Mouse (Mus musculus) forebrain, embryonic 15.5 days (tissue): ENCODE data around the gene Lrrc30. TPM values are rescaled to one million over a fixed set of nuclear protein-coding genes. Genes with fewer than 3 reads are reported as not detected.
A peak's percentile ranks its signal among the peaks of the same experiment; 100 is the strongest.

ENCODE experiments used
- ATAC-seq: fragments of 200-750 bp; cut with Nextera tagmentation; replicated peaks from 2 replicates; pipeline ENCODE4 v1.8.0; 2017; ENCODE audit warnings: mild to moderate bottlenecking, moderate TSS enrichment, moderate library complexity
- H3K27ac ChIP-seq: fragments of 300-500 bp; sonication (generic); replicated peaks from 2 replicates; pipeline ENCODE4 v1.5.1; 2015; ENCODE audit warnings: mild to moderate bottlenecking, inconsistent platforms
- H3K27me3 ChIP-seq: fragments of 300-500 bp; sonication (generic); 2 replicates; pipeline ENCODE4 v1.6.1; 2015; ENCODE audit warnings: inconsistent platforms
- H3K36me3 ChIP-seq: fragments of 300-500 bp; sonication (generic); 2 replicates; pipeline ENCODE4 v1.6.1; 2015; ENCODE audit warnings: mild to moderate bottlenecking, inconsistent platforms
- H3K4me1 ChIP-seq: fragments of 300-500 bp; sonication (generic); 2 replicates; pipeline ENCODE4 v1.6.1; 2015; ENCODE audit warnings: inconsistent platforms
- H3K4me2 ChIP-seq: fragments of 300-500 bp; sonication (generic); replicated peaks from 2 replicates; pipeline ENCODE4 v1.6.1; 2015; ENCODE audit warnings: mild to moderate bottlenecking, inconsistent platforms
- H3K4me3 ChIP-seq: fragments of 300-500 bp; sonication (generic); 2 replicates; pipeline ENCODE4 v1.5.1; 2015; ENCODE audit warnings: mild to moderate bottlenecking, inconsistent platforms
- H3K9ac ChIP-seq: fragments of 300-500 bp; sonication (generic); replicated peaks from 2 replicates; pipeline ENCODE4 v1.6.1; 2015; ENCODE audit warnings: mild to moderate bottlenecking, inconsistent platforms
- H3K9me3 ChIP-seq: fragments of 300-500 bp; sonication (generic); 2 replicates; pipeline ENCODE4 v1.6.1; 2016; ENCODE audit warnings: inconsistent platforms
- WGBS: fragments of 180-500 bp; shearing (Covaris S2); methylation state at CpG from one replicate; pipeline ENCODE4 v1.1.7; 2015; ENCODE audit warnings: mixed read lengths; 5-methylcytosine and 5-hydroxymethylcytosine counted together
- polyA plus RNA-seq: library from polyadenylated mRNA; unstranded; fragments of >200 nt; fragmentation: Nextera tagmentation; extraction: Ambion mirVana; gene quantifications from 2 replicates; pipeline ENCODE4 v1.2.1, GENCODE M21; 2015

Gene Lrrc30
- not detected in 2 replicates for polyA plus RNA-seq

DNA sequence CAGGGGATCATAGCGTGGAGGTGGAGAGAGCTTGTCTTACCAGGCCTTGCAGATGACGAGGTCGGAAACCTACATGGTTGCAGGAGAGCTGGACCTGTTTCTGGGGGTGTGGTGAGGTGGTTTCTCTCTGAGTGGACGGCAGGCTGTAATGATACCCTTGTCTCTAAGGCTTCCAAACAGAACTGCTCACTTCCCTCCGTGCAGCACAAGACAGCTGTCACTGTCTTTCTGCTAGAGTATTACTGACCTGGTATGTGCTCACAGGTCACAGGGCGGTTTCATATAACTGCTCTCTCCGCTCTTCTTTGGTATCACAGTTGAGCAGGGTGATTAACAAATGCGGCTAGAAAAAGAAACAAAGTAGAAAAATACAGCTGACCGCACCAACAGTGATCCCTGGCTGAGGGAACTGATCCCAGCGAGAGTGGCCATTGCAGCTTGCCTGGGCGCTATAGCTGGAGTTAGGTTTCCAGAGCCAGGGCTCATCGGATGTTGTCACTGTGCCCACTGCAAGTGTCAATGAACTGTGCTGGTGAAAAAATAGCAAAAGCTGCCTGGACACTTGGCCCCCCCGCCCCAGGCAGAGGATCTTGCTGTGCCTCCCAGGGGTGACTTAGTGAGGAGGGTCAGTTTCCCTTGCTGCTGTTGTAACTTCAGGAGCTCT is at the start of gene Lrrc30:
Gene Lrrc30, minus strand, starts transcription at position 48 of the 664 bp plus-strand sequence.
- WGBS = 83% methylated on average over 13 of the region's 13 CpGs
- no peak for ATAC-seq
- H3K9me3 ChIP-seq = no peaks in the 10 kb centered on the region

DNA sequence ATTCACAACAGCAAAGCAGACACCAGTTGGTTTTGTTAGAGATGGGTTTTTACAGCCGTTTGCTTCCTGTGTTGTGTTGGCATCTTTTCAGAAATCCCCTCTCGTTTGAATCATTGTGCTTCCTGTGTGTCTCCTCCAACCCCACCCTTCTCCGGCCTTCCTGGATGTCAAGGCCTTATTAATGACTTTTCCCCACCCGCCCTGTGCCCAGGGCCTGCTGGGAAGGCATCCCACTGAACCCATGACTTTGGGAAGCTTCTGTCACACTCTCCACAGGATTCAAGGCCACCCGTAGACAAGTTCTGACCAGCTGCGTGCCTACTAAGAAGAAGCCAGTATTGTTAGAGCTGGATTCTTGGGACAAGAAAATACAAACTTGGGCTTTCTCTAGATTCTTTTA is 48.6 kb upstream of the Lrrc30 start:
- Histone ChIP-seq H3K4me3 (no peak overlapping the region), H3K9me3 (no peaks in the 10 kb centered on the region), H3K9ac (no peak overlapping the region), H3K27me3 (no peaks in the 10 kb centered on the region), H3K36me3 (no peaks in the 10 kb centered on the region), H3K4me2 (no peak overlapping the region), H3K27ac (no peak overlapping the region), H3K4me1 (no peaks in the 10 kb centered on the region)
- ATAC-seq = no peak
- 76% methylated on average over 6 of the region's 6 CpGs for WGBS

More for the DNA sequence above, at the start of gene Lrrc30:
- no peak within 1 kb of the TSS for H3K27ac ChIP-seq
- no peaks in the 10 kb centered on the region for H3K36me3 ChIP-seq
- no peak within 1 kb of the TSS for H3K4me3 ChIP-seq
- H3K9ac ChIP-seq = no peak within 1 kb of the TSS
- H3K27me3 ChIP-seq = no peaks in the 10 kb centered on the region
- 0 out of 2 replicates have a peak, but pooled peaks cover 6% of the 10 kb centered on the region for H3K4me1 ChIP-seq
- no peak within 1 kb of the TSS for H3K4me2 ChIP-seq

DNA sequence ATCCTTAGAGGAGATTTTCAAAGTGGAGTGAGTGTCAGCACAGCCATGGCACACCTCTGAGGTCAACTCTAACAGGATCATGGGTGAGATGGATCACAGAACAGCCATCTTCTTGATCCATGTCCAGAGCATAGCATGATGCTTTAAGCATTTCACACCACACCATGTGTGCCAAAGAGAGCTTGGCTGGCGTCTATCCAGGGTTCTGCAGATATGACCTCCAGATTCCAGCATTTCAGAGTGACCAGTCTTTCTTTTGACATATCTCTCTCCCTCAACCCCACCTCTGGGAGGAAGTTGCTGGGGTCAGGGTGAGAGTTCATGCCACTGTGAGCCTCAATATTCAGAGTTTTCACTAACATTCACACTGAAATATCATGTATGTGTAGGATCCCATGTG is 46.1 kb upstream of the Lrrc30 start:
- H3K9ac ChIP-seq = no peak overlapping the region
- 97% methylated on average over 1 of the region's 1 CpGs for WGBS
- H3K9me3 ChIP-seq = no peaks in the 10 kb centered on the region
- H3K4me1 ChIP-seq = no peaks in the 10 kb centered on the region
- no peak overlapping the region for H3K27ac ChIP-seq
- no peak overlapping the region for H3K4me2 ChIP-seq
- no peaks in the 10 kb centered on the region for H3K27me3 ChIP-seq
- no peak for ATAC-seq
- H3K4me3 ChIP-seq = no peak overlapping the region
- no peaks in the 10 kb centered on the region for H3K36me3 ChIP-seq

DNA sequence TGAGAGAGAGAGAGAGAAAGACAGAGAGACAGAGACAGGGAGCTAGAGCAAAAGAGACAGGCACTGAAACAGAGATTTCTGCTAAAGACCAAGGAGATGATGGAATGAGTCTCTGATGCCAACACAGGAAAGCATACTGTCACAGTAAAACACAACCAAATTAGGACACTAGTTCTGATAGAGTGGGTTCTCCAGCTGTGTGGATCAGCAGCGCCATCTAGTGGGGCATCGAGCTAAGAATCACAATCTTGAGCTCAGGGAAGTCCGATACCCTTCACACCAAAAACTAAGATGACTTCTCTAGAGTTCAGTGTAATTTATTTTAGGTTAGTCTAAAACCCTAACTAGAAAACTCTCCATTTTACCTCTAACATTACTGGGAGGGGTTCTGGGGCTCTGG is 35.5 kb upstream of the Lrrc30 start:
- ATAC-seq = peak; percentile 55
- no peaks in the 10 kb centered on the region for H3K9me3 ChIP-seq
- no peaks in the 10 kb centered on the region for H3K36me3 ChIP-seq
- no peaks in the 10 kb centered on the region for H3K4me1 ChIP-seq
- H3K4me3 ChIP-seq = no peak overlapping the region
- no peaks in the 10 kb centered on the region for H3K27me3 ChIP-seq
- H3K9ac ChIP-seq = no peak overlapping the region
- WGBS = 13% methylated on average over 3 of the region's 3 CpGs
- no peak overlapping the region for H3K27ac ChIP-seq
- no peak overlapping the region for H3K4me2 ChIP-seq

- 62% methylated on average over 5 of the region's 5 CpGs for WGBS
- H3K4me2 ChIP-seq = no peak overlapping the region
- no peaks in the 10 kb centered on the region for H3K36me3 ChIP-seq
- H3K4me3 ChIP-seq = no peak overlapping the region
- H3K9ac ChIP-seq = no peak overlapping the region
- no peaks in the 10 kb centered on the region for H3K9me3 ChIP-seq
- H3K27ac ChIP-seq = no peak overlapping the region
- ATAC-seq = no peak
- no peaks in the 10 kb centered on the region for H3K4me1 ChIP-seq
- H3K27me3 ChIP-seq = no peaks in the 10 kb centered on the region
Measured at GRCm38 (mm10) chr17:67666981-67667380, 34.5 kb upstream of the Lrrc30 start.

- no peak overlapping the region for H3K27ac ChIP-seq
- no peaks in the 10 kb centered on the region for H3K4me1 ChIP-seq
- ATAC-seq = no peak
- no peaks in the 10 kb centered on the region for H3K36me3 ChIP-seq
- H3K27me3 ChIP-seq = no peaks in the 10 kb centered on the region
- 76% methylated on average over 3 of the region's 3 CpGs for WGBS
- no peak overlapping the region for H3K4me3 ChIP-seq
- H3K4me2 ChIP-seq = no peak overlapping the region
- no peaks in the 10 kb centered on the region for H3K9me3 ChIP-seq
- no peak overlapping the region for H3K9ac ChIP-seq
Measured at GRCm38 (mm10) chr17:67664299-67664698, 31.8 kb upstream of the Lrrc30 start.

- H3K9me3 ChIP-seq = no peaks in the 10 kb centered on the region
- WGBS = 9% methylated on average over 4 of the region's 4 CpGs
- no peaks in the 10 kb centered on the region for H3K36me3 ChIP-seq
- H3K4me2 ChIP-seq = no peak overlapping the region
- H3K27me3 ChIP-seq = no peaks in the 10 kb centered on the region
- no peak overlapping the region for H3K9ac ChIP-seq
- 0 out of 2 replicates have a peak, but pooled peaks have one; percentile 63 for ATAC-seq
- H3K4me1 ChIP-seq = no peaks in the 10 kb centered on the region
- no peak overlapping the region for H3K27ac ChIP-seq
- no peak overlapping the region for H3K4me3 ChIP-seq
Measured at GRCm38 (mm10) chr17:67651506-67651905, 19.0 kb upstream of the Lrrc30 start.

GRCm38 (mm10) chr17:67641627-67642026 is 9.1 kb upstream of the Lrrc30 start:
- H3K27ac ChIP-seq = no peak overlapping the region
- no peaks in the 10 kb centered on the region for H3K36me3 ChIP-seq
- ATAC-seq = no peak
- no peak overlapping the region for H3K9ac ChIP-seq
- H3K4me2 ChIP-seq = no peak overlapping the region
- H3K4me1 ChIP-seq = no peaks in the 10 kb centered on the region
- no peak overlapping the region for H3K4me3 ChIP-seq
- H3K27me3 ChIP-seq = no peaks in the 10 kb centered on the region
- H3K9me3 ChIP-seq = peaks cover 6% of the 10 kb centered on the region; the same call in 1 of the 2 replicates

DNA sequence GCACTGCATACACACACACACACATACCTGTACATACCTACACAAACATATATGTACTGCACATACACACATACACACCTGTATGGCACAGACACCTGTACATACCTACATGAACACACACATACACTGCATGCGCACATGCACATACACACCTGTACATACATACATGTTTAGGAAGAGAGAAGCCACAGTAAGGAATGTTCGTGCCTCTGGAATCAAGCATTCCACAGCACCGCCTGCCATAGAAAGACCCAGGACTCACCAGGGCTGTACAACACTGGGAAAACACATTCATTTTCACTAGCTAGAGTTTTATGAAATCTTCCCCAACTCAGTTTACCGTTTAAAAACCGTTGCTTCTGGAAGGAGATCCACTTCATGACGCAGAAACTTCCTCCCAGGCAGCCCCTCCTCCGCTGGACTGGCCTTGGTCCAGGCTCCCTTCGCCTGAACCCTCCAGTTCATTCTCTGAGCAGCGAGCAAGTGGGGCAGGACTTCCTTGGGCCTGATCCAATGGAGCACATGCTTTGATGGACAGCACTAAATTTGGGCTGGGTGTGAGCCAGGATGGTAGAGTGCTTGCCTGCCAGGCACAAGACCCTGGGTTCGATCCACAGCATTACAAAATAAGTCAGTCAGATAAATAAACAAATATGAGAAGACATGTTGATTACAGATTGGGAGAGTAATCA is 5.7 kb upstream of the Lrrc30 start:
- Histone ChIP-seq H3K36me3 (no peaks in the 10 kb centered on the region), H3K4me2 (no peak overlapping the region), H3K4me3 (no peak overlapping the region), H3K4me1 (no peaks in the 10 kb centered on the region), H3K27ac (no peak overlapping the region), H3K27me3 (no peaks in the 10 kb centered on the region), H3K9ac (no peak overlapping the region), H3K9me3 (no peaks in the 10 kb centered on the region)
- WGBS = 63% methylated on average over 10 of the region's 10 CpGs
- ATAC-seq = 0 out of 2 replicates have a peak, but pooled peaks have one; percentile 29

DNA sequence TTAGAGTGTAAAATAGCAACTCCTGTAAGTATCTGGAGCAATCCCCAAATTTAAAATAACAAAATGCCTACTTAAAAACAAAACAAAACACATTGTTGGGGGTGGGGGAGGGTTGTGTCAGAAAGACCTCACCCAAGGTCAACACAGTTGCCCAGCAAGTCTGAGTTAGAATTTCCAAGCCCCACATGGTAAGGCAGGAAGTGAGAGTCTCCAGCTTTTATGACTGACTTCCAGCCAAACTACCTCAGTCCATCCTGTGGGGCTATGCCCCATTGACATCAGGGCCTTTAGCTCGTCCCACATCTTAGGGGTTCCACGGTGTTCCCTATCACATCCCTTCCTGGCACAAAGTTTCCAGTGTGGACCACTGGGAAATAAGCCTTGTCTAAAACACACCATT is 4.4 kb upstream of the Lrrc30 start:
- Histone ChIP-seq H3K36me3 (no peaks in the 10 kb centered on the region), H3K9me3 (no peaks in the 10 kb centered on the region), H3K27ac (no peak overlapping the region), H3K9ac (no peak overlapping the region), H3K4me3 (no peak overlapping the region), H3K4me2 (no peak overlapping the region), H3K4me1 (no peaks in the 10 kb centered on the region), H3K27me3 (no peaks in the 10 kb centered on the region)
- WGBS = 96% methylated on average over 2 of the region's 2 CpGs
- ATAC-seq = no peak

DNA sequence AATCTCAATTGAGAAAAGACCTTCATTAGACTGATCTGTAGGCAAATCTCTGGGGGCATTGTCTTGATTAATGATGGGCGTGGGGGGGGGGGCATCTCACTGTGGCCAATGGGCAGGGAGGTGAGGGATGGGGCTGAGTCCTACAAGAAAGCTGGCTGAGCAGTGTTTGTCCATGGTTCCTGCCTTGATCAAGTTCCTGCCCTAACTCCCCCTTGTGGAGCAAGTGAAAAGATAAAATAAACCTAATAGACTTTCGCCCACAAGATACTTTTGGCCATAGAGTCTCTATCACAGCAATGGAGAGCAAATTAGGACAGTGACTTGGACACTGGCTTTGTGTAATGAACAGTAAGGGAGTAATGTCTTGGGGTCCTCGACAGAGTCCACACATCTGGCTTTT is 3.8 kb upstream of the Lrrc30 start:
- Histone ChIP-seq H3K27ac (no peak overlapping the region), H3K9me3 (no peaks in the 10 kb centered on the region), H3K4me2 (no peak overlapping the region), H3K4me3 (no peak overlapping the region), H3K4me1 (no peaks in the 10 kb centered on the region), H3K27me3 (no peaks in the 10 kb centered on the region), H3K9ac (no peak overlapping the region), H3K36me3 (no peaks in the 10 kb centered on the region)
- ATAC-seq = no peak
- 72% methylated on average over 3 of the region's 3 CpGs for WGBS

DNA sequence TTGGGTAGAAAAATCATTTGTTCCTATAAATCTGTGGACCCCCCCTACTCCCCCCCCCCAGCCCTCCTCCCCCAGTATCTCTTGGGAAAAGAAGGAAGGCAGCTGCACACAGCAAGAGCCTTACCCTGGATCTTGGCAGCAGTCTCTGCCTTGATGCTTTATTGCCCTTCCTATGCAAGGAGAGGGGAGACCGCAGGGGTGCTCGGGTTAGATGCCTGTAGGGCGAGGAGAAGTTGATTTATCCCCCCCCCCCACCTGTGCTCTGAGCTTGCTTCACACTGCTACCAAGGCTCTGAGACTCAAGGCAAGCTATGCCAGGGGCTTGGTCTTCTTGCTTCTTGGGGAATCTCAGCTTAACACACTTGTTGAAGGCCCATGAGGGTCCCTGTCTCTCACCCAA is 2.8 kb downstream of the Lrrc30 start:
- ATAC-seq = no peak
- Histone ChIP-seq H3K4me2 (no peak overlapping the region), H3K36me3 (no peaks in the 10 kb centered on the region), H3K27me3 (no peaks in the 10 kb centered on the region), H3K4me1 (0 out of 2 replicates have a peak, but pooled peaks cover 6% of the 10 kb centered on the region), H3K4me3 (no peak overlapping the region), H3K27ac (no peak overlapping the region), H3K9ac (no peak overlapping the region), H3K9me3 (no peaks in the 10 kb centered on the region)
- WGBS = 49% methylated on average over 3 of the region's 3 CpGs
